ENCODE assay signal across 29 mouse cellular contexts in the genomic region with DNA sequence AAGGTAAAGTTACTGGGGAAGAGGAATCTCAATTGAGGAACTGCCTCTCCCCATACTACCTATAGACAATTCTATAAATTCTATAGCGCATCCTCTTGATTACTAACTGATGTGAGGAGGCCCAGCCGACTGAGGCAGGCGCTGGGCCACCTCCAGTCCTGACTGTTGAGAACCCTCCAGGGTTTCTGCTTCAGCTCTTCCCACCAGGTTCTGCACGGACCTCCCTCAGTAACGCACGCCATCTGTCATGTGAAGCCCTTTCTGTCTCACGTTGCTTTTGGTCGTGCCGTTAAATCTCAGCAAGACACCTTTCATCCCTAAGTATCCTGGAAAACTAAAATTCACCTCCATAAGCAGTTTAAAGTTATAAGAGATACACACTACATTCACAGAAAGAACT. TPM values are rescaled to one million over a fixed set of nuclear protein-coding genes. Genes with fewer than 3 reads are reported as not detected.
DNase-seq lines count a peak whose midpoint lies in the region; ATAC-seq and TF ChIP-seq lines count a peak whose summit lies in the region.
"Had no signal": no experiment of that assay in that cellular context is flagged by ENCODE, and none has a peak within 500 bp of the region (broad histone marks: within the 10 kb centered on the region; RNA-seq: fewer than 3 reads in every experiment).

No protein-coding gene starts in this region.

- no peak for TF ChIP-seq CTCF in cerebellum, adult 2 months (IDR thresholded peaks at IDR 0.05; ENCODE audit: borderline replicate concordance, insufficient read depth, low read depth, low read length)
- no peak for TF ChIP-seq CTCF in layer of hippocampus, adult 2 months (conservative IDR thresholded peaks at IDR 0.05)

- 18% methylated on average over 9 of the region's 9 CpGs for WGBS in cerebellum, adult 2 months

- DNase-seq in cerebellum, adult 11-12 months = peak; percentile 36
- DNase-seq in brain, adult 2 months (ENCODE audit: low read depth, low spot score) = peak; percentile 41
- DNase-seq in cerebellum, adult 2 months = peak; percentile 52 to 62
- DNase-seq in cerebellum, adult 9-11 months = peak; percentile 53
- no peak for DNase-seq in adrenal gland, postnatal 10 days
- DNase-seq in embryo, embryonic 10 days (ENCODE audit: low spot score) = no peak
- no peak for DNase-seq in layer of hippocampus, adult 2 months (ENCODE audit: low spot score in 2 of 2)
- DNase-seq: adrenal gland, postnatal 14 days; B cell, adult 2 months; embryo, embryonic 11 days; gastrocnemius, postnatal 25 days; heart, adult 2 months; heart, postnatal 14 days; heart, postnatal 4 days; kidney, adult 2 months had no signal

- H3K4me1 ChIP-seq in cerebellum, adult 2 months (ENCODE audit: control insufficient read depth, insufficient read depth, low read length) = no peaks in the 10 kb centered on the region
- H3K4me1 ChIP-seq: embryonic facial prominence, embryonic 10.5 days; embryonic facial prominence, embryonic 13.5 days; forebrain, embryonic 12.5 days; forebrain, embryonic 15.5 days; heart, embryonic 10.5 days; heart, embryonic 13.5 days had no signal

- H3K4me3 ChIP-seq in cerebellum, adult 2 months (replicated peaks; ENCODE audit: insufficient read depth, low read depth, low read length) = no peak overlapping the region
- no peak overlapping the region for H3K4me3 ChIP-seq in layer of hippocampus, adult 2 months
- H3K4me3 ChIP-seq: embryonic facial prominence, embryonic 10.5 days; embryonic facial prominence, embryonic 13.5 days; erythroblast, embryonic 14.5 days; forebrain, embryonic 12.5 days; forebrain, embryonic 15.5 days; heart, adult 2 months; heart, embryonic 10.5 days; heart, embryonic 13.5 days had no signal

- no peak overlapping the region for H3K27ac ChIP-seq in cerebellum, adult 2 months (ENCODE audit: insufficient read depth, low read length)
- H3K27ac ChIP-seq in layer of hippocampus, adult 2 months = no peak overlapping the region
- H3K27ac ChIP-seq: embryonic facial prominence, embryonic 10.5 days; embryonic facial prominence, embryonic 13.5 days; forebrain, embryonic 12.5 days; forebrain, embryonic 15.5 days; heart, adult 2 months; heart, embryonic 10.5 days; heart, embryonic 13.5 days; hindbrain, embryonic 14.5 days; hindbrain, postnatal 0 days had no signal

- no peak for TF ChIP-seq POLR2A in cerebellum, adult 2 months (IDR thresholded peaks at IDR 0.05; ENCODE audit: borderline replicate concordance, insufficient read depth, low read length)

- ATAC-seq in cerebellum, adult (ENCODE audit: insufficient number of reproducible peaks, low FRiP score, low TSS enrichment) = no peak
- ATAC-seq: forebrain, embryonic 15.5 days; hindbrain, postnatal 0 days; inflammation-experienced regulatory T-cells, adult 6 months; intestine, embryonic 16.5 days; Patski had no signal

- no peaks in the 10 kb centered on the region for H3K27me3 ChIP-seq in cerebellum, adult 2 months (ENCODE audit: control insufficient read depth, insufficient read depth, low read length)
- H3K27me3 ChIP-seq: CH12.LX; embryonic facial prominence, embryonic 13.5 days; forebrain, embryonic 12.5 days; forebrain, embryonic 15.5 days; heart, embryonic 13.5 days; Patski had no signal

RNA-seq across cellular contexts. Expression of a gene that starts 16.9 kb away (rescaled TPM):
- 29.7 and 32.7 TPM in 2 replicates for polyA plus RNA-seq in cerebellum, adult 2 months (2012; rRNA removed)
- 10 to 100 TPM; 27.0 to 39.8 TPM for total RNA-seq in adrenal gland, postnatal 10 days (2021)
- 10 to 100 TPM; 31.7 to 40.8 TPM for total RNA-seq in layer of hippocampus, adult 2 months (2021)

Comparison
In these comparisons a context has a peak if more than half of its experiments do, and no peak if none do; other contexts are left out.
1. DNase-seq: peak in cerebellum, adult 11-12 months (single experiment), brain, adult 2 months (single experiment), cerebellum, adult 2 months (2 of 2) and cerebellum, adult 9-11 months (single experiment); none in adrenal gland, postnatal 10 days (single experiment), embryo, embryonic 10 days (single experiment) and layer of hippocampus, adult 2 months (0 of 2).